Mouse (Mus musculus): ENCODE results near the gene Zdhhc13. TPM values are rescaled to one million over a fixed set of nuclear protein-coding genes. Genes with fewer than 3 reads are reported as not detected.
A peak's percentile ranks its signal among the peaks of the same experiment; 100 is the strongest.

Zdhhc13 gene
- polyA plus RNA-seq, 1 experiment from 2014 or later = 39.2 TPM

DNA sequence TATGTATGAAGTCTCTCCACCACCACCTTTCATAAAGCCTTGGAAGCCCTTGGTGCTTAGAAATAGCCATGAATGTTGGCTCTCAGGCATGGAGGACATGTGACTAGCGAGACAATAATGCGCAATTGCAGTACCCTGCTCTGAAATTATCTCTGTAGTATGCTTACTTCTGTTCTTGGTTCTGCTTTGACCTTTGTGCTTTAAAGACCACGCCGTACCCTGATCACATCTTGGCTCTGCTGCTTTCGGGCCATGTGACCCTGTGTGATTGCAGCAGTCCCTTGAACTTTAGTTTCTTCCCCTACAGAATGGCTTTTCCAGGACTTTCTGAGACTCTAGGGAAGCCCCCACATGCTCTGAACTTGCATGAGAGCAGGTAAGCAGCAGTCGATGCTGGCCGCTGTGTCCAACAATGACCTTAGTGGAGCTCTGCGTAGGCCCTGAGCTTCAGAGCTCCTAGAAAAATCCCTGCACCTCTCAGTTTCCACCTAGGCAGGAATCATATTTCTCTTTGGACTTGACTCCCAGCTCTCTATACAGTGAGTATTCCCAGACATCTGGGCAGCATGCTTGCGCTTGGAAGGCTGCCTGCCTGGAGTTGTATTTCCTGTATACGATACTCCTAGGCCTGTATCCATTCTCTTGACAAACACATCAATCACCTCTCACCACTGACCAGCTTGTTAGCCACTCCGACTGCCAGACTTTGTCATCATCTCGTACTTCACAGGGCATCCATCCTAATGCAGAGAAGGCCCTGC, 56.6 kb downstream of the Zdhhc13 start:
- Histone ChIP-seq H3K4me2 (no peak overlapping the region), H3K27me3 (replicated peaks) (peaks cover 22% of the 10 kb centered on the region), H3K4me1 (no peaks in the 10 kb centered on the region), H3K9ac (replicated peaks) (no peak overlapping the region), H3K36me3 (no peaks in the 10 kb centered on the region), H3K4me3 (replicated peaks) (no peak overlapping the region), H3K27ac (replicated peaks) (no peak overlapping the region), H3K9me3 (replicated peaks) (no peaks in the 10 kb centered on the region)
- WGBS = 87% methylated on average over 12 of the region's 12 CpGs
- ATAC-seq (ENCODE audit: low FRiP score) = no peak

DNA sequence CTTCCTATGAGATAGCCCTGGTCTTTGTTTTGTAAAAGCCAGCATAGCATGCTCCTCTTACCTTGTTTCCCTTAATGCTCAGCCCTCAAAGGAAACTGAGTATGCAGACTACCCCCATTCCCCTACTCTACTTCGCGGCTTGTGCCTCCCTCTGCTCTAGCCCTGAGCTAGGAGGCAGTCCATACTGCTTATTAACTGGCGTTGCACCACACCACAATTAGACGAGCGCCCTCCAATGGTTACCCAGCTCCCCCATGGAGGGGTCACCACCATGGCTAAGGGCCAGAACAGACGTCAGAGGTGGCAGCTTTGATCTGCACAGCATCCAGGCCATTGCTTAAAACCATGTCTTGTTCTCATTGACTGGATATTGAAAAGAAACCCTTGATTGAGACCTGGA, 58.0 kb downstream of the Zdhhc13 start:
- no peaks in the 10 kb centered on the region for H3K9me3 ChIP-seq (replicated peaks)
- H3K4me3 ChIP-seq (replicated peaks) = no peak overlapping the region
- H3K36me3 ChIP-seq = no peaks in the 10 kb centered on the region
- no peak overlapping the region for H3K4me2 ChIP-seq
- peaks cover 15% of the 10 kb centered on the region for H3K27me3 ChIP-seq (replicated peaks)
- 64% methylated on average over 6 of the region's 6 CpGs for WGBS
- no peaks in the 10 kb centered on the region for H3K4me1 ChIP-seq
- no peak overlapping the region for H3K27ac ChIP-seq (replicated peaks)
- no peak overlapping the region for H3K9ac ChIP-seq (replicated peaks)
- ATAC-seq (ENCODE audit: low FRiP score) = no peak

DNA sequence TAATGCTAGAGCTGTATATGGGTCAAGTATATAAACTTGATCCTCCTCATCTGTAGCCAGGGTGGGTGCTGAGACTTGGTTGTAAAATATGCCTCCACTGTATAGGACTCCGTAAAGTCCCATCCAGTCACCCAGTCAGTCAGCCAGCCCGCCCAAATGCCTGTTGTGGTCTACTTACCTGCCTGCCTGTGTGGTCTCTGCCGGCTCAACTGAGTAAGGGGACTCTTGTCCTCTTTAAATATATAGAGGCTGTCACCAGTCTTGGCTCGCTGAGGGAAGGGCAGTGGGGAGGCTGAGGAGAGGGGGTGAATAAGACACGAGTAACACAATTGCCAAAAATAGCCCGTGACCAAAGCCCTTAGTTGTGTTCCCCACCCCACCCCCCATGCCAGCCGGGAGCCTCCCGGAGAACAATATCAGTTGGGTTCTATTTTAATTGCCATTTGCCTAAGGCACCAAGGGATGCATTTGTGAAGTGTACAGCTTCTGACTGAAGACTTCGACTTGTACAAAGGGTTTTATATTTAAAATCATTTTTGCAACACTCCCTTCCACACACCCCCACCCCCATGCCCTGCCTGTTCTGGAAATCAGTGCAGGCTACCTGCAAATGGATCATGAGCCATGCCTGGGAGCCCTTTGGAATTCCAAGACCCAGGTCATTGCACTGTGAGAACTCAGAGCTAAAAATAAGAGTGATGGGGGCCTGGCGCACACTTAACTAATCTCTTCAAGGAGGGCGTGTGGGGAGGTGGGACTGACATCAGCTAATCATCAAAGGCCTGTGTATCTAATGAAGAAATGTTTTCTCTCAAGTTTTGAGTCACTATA, 59.2 kb downstream of the Zdhhc13 start, which contains the start of gene Csrp3:
Gene Csrp3 (minus strand): TSS at position 214 of the 831 bp plus-strand sequence.
- Histone ChIP-seq H3K4me1 (no peaks in the 10 kb centered on the region), H3K27me3 (replicated peaks) (peaks cover 9% of the 10 kb centered on the region), H3K4me2 (no peak within 1 kb of the TSS), H3K9ac (replicated peaks) (no peak within 1 kb of the TSS), H3K9me3 (replicated peaks) (no peaks in the 10 kb centered on the region), H3K4me3 (replicated peaks) (no peak within 1 kb of the TSS), H3K27ac (replicated peaks) (no peak within 1 kb of the TSS), H3K36me3 (no peaks in the 10 kb centered on the region)
- WGBS = 33% methylated on average over 11 of the region's 11 CpGs
- no peak for ATAC-seq (ENCODE audit: low FRiP score)

DNA sequence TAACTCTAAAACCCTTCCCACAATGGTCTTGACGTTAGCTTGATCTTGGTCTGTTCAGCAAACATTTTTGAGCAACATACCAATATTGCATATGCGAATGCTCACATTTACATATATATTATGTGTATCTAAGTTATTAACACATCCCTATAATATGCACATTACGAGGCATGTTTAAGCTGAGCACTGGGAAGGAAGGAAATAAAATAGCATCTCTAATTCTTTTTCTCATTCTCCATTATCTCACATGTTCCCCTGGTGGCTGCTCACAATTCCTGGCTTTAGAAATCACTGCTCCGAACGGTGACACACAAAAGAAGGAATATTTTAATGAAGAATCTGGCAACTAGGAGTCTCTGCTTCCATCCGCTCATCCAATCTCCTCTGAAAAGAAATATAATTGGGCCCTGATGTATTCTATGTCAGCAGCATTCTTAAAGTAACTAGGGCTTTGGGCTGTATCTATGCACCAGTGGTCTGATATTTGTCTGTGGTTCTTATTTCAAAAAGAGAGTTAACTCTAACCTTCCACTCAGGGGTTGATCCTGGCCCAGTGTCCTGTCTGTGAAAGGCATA, 62.8 kb downstream of the Zdhhc13 start:
- WGBS = 37% methylated on average over 6 of the region's 6 CpGs
- H3K9me3 ChIP-seq (replicated peaks) = no peaks in the 10 kb centered on the region
- H3K36me3 ChIP-seq = no peaks in the 10 kb centered on the region
- no peak overlapping the region for H3K4me2 ChIP-seq
- no peak overlapping the region for H3K4me3 ChIP-seq (replicated peaks)
- ATAC-seq (ENCODE audit: low FRiP score) = peak; percentile 76
- no peaks in the 10 kb centered on the region; the same call in 1 of the 2 replicates for H3K27me3 ChIP-seq (replicated peaks)
- no peak overlapping the region for H3K9ac ChIP-seq (replicated peaks)
- H3K27ac ChIP-seq (replicated peaks) = peak overlapping the region; percentile 56; the same call in 1 of the 2 replicates
- H3K4me1 ChIP-seq = no peaks in the 10 kb centered on the region

DNA sequence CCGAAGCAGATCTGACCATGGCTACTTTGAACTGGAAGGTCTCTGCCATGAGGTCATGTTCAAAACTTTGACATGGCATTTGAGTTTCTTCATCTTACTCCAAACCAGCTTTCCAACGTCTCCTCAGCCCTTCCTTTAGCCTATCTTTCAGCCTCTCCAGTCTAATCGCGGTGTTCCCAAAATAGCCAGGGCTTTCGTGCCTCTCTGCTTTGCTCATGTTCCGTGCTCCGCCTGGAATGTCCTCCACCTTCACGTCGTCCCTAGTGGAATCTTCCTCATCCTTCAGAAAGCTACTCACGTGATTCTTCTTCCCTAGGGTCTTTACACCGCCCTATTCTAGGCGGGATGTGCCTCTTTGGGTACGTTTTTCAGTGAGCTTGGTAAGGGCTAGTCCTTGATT, 64.7 kb downstream of the Zdhhc13 start:
- 90% methylated on average over 13 of the region's 13 CpGs for WGBS
- no peak overlapping the region for H3K27ac ChIP-seq (replicated peaks)
- no peaks in the 10 kb centered on the region for H3K9me3 ChIP-seq (replicated peaks)
- H3K4me3 ChIP-seq (replicated peaks) = no peak overlapping the region
- no peaks in the 10 kb centered on the region for H3K27me3 ChIP-seq (replicated peaks)
- no peaks in the 10 kb centered on the region for H3K36me3 ChIP-seq
- H3K4me1 ChIP-seq = no peaks in the 10 kb centered on the region
- H3K4me2 ChIP-seq = no peak overlapping the region
- H3K9ac ChIP-seq (replicated peaks) = no peak overlapping the region
- ATAC-seq (ENCODE audit: low FRiP score) = no peak

DNA sequence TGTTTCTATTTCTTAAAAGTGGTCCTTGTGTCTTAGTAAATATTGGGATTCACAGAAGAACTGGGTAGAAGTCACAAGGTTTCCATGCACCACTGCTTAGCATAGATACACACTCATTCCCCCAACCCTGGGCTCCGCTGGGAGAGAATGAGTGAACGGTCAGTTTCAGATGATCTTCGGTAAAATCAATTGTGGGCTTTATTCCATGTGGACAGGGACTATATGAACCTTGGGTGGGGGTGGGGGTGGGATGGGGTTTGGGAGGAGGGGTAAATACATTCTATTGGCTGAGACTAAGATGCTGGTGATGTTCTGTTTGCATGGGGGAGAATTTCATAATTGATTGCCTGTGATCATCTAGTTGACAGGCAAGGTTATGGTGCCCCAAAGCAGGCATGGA, 66.7 kb downstream of the Zdhhc13 start:
- H3K9ac ChIP-seq (replicated peaks) = no peak overlapping the region
- no peaks in the 10 kb centered on the region for H3K9me3 ChIP-seq (replicated peaks)
- no peaks in the 10 kb centered on the region for H3K36me3 ChIP-seq
- WGBS = 93% methylated on average over 3 of the region's 3 CpGs
- no peak overlapping the region for H3K4me3 ChIP-seq (replicated peaks)
- no peaks in the 10 kb centered on the region for H3K4me1 ChIP-seq
- H3K4me2 ChIP-seq = no peak overlapping the region
- no peak overlapping the region for H3K27ac ChIP-seq (replicated peaks)
- H3K27me3 ChIP-seq (replicated peaks) = no peaks in the 10 kb centered on the region
- no peak for ATAC-seq (ENCODE audit: low FRiP score)

DNA sequence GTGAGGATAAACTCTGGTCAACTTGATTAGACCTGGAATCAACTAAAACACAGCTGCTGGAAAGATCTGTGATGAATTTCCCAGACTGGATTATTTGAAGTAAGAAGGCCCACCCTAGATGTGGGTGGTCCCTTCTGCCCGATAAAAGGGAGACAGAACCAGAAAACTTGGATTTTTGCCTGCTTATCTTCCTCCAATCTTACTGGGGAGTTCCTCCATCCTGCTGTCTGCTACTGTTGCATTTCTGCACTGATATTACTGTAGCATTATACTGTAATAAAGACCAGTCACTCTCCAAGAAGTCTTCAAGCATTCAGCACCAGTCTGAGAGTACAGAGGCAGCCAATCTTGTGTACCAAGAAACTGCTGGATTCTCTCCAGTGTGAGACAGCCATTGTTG, 69.5 kb downstream of the Zdhhc13 start:
- WGBS = 96% methylated on average over 1 of the region's 1 CpGs
- Histone ChIP-seq H3K4me3 (replicated peaks) (no peak overlapping the region), H3K4me2 (no peak overlapping the region), H3K9me3 (replicated peaks) (no peaks in the 10 kb centered on the region), H3K27ac (replicated peaks) (no peak overlapping the region), H3K27me3 (replicated peaks) (no peaks in the 10 kb centered on the region), H3K36me3 (no peaks in the 10 kb centered on the region), H3K9ac (replicated peaks) (no peak overlapping the region), H3K4me1 (no peaks in the 10 kb centered on the region)
- no peak for ATAC-seq (ENCODE audit: low FRiP score)

DNA sequence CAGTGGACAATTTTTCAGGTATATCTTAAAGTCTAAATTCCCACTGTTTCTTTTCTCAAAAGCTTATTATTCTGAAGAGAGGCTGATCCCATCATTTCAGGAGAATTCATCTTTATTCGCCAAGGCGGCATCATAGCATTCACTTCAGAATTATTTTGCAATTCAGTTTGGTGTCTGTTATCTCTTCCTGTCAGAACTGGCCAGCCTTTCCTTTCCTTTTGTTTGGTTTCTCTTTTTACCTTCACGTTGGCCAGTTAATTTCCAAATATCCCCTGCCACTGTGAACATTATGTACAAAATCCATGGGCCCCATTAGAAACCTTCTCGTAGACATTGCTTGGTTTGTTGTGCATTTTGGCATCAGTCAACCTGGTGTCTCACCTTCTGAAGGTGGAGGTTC, 70.6 kb downstream of the Zdhhc13 start:
- H3K27ac ChIP-seq (replicated peaks) = no peak overlapping the region
- no peak overlapping the region for H3K4me2 ChIP-seq
- H3K4me1 ChIP-seq = no peaks in the 10 kb centered on the region
- H3K9ac ChIP-seq (replicated peaks) = no peak overlapping the region
- no peaks in the 10 kb centered on the region for H3K27me3 ChIP-seq (replicated peaks)
- WGBS = 88% methylated on average over 4 of the region's 4 CpGs
- H3K9me3 ChIP-seq (replicated peaks) = no peaks in the 10 kb centered on the region
- no peak overlapping the region for H3K4me3 ChIP-seq (replicated peaks)
- H3K36me3 ChIP-seq = no peaks in the 10 kb centered on the region
- no peak for ATAC-seq (ENCODE audit: low FRiP score)

DNA sequence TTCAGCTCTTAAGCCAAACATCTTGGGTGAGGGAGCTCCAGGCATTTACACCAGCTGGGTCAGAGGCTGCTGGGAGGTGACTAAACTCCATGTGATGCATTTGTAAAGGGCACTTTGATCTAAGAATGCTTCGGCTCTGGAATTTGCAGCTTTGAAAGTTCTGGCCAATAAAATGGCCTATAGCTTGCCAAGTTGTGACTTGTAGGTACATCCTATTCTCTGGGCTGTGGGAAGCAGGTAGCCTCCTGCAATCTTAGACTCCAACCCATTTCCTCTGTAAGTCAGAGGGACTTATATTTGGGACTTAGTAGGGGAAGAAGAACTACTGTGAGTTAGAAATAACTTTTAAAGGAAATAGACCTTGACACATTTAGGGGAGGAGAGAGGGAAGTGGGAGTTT, 72.1 kb downstream of the Zdhhc13 start:
- ATAC-seq (ENCODE audit: low FRiP score) = no peak
- Histone ChIP-seq H3K9me3 (replicated peaks) (no peaks in the 10 kb centered on the region), H3K4me2 (no peak overlapping the region), H3K27me3 (replicated peaks) (no peaks in the 10 kb centered on the region), H3K9ac (replicated peaks) (no peak overlapping the region), H3K27ac (replicated peaks) (no peak overlapping the region), H3K36me3 (no peaks in the 10 kb centered on the region), H3K4me1 (no peaks in the 10 kb centered on the region), H3K4me3 (replicated peaks) (no peak overlapping the region)
- WGBS = 14% methylated on average over 1 of the region's 1 CpGs

DNA sequence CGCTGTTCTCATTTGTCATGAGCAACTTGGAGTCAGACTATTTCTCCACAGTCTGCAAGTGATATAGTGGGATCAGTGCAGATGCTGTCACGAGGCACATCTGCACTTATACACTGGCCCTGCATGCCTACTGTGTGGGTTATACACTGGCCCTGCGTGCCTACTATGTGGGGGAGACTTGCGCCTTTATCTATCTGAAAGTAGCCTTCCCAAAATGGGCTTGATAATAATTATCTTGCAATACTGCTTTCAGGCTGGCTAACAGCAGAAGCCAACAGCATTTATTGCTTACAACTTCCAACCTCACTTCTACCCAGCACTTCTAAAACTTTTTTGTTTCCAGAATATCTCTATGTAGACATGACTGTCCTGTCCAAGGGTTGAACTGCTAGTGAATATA, 73.0 kb downstream of the Zdhhc13 start:
- H3K9me3 ChIP-seq (replicated peaks) = no peaks in the 10 kb centered on the region
- no peak for ATAC-seq (ENCODE audit: low FRiP score)
- H3K4me1 ChIP-seq = no peaks in the 10 kb centered on the region
- H3K4me2 ChIP-seq = no peak overlapping the region
- H3K9ac ChIP-seq (replicated peaks) = no peak overlapping the region
- WGBS = 97% methylated on average over 4 of the region's 4 CpGs
- H3K36me3 ChIP-seq = no peaks in the 10 kb centered on the region
- H3K27me3 ChIP-seq (replicated peaks) = no peaks in the 10 kb centered on the region
- no peak overlapping the region for H3K27ac ChIP-seq (replicated peaks)
- H3K4me3 ChIP-seq (replicated peaks) = no peak overlapping the region

DNA sequence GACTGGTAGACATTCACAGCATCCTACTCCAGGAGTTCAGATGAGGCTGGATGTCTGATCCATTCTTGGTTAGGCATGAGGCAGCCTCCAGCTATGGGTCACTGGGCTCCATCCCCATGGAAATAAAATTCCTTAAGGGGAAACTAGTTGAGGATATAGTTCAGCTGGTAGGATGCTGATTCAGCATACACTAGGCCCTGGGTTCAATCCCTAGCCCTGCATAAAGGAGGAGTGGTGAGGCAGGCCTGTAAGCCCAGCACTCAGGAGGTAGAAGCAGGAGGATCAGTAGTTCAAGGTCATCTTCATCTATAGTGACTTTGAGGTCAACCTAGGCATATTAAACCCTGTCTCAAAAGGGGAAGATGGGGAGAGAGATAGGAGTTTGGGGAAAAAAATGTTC, 75.4 kb downstream of the Zdhhc13 start:
- no peaks in the 10 kb centered on the region for H3K27me3 ChIP-seq (replicated peaks)
- ATAC-seq (ENCODE audit: low FRiP score) = no peak
- no peak overlapping the region for H3K4me3 ChIP-seq (replicated peaks)
- no peak overlapping the region for H3K9ac ChIP-seq (replicated peaks)
- no peaks in the 10 kb centered on the region for H3K36me3 ChIP-seq
- no peaks in the 10 kb centered on the region for H3K4me1 ChIP-seq
- no peak overlapping the region for H3K4me2 ChIP-seq
- H3K27ac ChIP-seq (replicated peaks) = no peak overlapping the region
- H3K9me3 ChIP-seq (replicated peaks) = no peaks in the 10 kb centered on the region
